Mouse (Mus musculus): ENCODE data around the gene Akp3.

Gene Akp3

DNA sequence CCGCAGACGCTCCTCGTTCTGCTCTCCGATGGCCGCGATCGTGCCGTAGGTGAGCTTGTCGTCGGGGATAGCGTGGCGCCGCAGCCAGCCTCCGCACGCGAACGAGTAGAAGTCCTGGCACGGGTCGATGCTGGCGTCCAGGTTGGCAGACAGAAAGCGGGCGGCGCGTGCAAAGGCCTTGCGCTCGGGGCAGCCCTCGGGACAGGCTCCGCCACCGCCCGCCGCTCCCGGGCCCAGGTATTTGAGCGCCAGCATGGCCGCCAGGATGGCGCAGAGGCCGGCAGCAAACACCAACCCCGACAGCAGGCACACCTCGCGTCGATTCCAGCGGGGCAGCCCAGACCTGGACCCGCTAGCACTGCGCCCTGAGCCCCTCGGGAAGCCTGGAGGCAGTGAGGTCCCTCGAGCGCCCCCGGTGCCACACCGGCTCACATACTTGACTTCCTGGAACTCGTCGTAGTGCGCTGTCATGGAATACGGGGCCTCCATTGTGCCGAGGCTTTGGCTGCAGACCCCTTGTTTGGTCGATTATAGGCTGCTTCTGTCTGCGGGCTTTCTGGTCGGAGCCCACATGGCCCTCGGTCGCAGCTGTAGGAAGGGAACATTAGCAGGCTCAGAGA is 29.8 kb downstream of the Akp3 start:
- no peak for DNase-seq (ENCODE audit: low read depth)

DNA sequence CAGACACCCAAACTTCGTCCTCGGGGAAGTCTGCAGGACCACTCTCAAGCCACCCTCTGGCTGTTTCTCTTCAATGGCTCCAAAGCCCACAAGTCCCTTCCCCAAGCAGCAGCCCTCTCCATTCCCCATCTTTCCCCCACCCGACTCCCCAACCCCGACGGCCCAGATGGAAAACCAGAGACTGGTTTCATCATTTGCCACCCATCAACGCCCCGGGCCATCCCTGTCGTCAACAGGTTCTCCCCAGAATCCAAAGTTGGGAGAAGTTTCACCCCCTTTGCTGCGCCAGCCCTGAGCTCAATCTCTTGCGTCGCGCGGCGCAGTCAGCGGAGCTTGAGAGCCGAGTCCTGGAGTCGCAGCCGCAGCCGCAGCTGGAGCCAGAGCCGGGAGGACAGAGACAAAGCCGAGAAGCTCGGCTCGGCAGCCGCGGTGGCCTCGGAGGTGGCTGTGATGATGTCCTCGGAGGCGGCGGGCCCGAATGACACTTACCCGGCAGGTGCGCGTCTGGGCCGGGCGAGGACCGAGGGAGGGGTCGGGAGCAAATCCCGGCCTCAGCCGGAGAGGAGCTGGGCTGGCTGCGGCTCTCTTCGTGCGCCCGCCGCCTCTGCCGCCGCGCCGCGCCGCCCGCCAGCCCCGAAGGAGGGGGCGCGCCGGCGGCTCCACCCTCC is 30.9 kb downstream of the Akp3 start:
- DNase-seq (ENCODE audit: low read depth) = no peak

DNA sequence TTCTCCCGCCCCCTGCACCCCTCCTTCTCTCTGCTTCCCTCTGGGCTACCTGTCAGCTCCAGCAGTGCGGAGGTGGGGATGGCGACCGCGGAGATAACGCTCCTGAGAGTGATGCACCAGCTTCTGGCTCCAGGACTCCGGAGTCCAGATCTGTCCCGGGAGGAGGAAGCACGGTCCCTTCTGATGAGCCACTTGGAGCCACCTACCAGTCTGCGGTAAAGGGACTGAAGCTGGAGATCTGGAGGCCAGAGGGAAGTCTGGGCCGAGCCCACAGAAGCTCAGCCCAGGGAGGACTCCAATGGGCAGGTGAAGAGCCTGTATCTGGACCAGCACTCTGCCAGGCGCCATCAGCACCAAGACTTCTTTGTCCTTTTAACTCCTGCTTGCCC is 31.4 kb downstream of the Akp3 start, which contains the start of gene Ecel1:
Gene Ecel1 (minus strand): TSS at position 323 of the 389 bp plus-strand sequence.
- no peak for DNase-seq (ENCODE audit: low read depth)

DNA sequence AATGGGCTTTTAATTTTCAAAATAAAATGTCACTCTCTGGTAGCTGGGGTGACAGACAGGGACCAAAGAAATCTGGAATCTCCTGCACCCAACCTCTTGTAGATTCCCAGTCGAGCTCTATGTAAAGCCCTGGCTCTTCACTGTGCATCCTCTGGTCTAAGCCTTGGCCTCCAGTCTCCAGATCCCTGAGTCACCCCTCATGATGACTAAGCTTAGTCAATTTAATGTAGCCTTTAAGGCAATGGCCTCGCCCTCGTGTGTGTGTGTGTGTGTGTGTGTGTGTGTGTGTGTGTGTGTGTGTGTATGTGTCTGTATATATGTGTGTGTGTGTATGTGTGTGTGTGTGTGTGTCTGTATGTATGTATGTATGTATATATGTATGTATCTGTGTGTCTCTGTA is 34.6 kb downstream of the Akp3 start:
- DNase-seq (ENCODE audit: low read depth) = no peak

DNA sequence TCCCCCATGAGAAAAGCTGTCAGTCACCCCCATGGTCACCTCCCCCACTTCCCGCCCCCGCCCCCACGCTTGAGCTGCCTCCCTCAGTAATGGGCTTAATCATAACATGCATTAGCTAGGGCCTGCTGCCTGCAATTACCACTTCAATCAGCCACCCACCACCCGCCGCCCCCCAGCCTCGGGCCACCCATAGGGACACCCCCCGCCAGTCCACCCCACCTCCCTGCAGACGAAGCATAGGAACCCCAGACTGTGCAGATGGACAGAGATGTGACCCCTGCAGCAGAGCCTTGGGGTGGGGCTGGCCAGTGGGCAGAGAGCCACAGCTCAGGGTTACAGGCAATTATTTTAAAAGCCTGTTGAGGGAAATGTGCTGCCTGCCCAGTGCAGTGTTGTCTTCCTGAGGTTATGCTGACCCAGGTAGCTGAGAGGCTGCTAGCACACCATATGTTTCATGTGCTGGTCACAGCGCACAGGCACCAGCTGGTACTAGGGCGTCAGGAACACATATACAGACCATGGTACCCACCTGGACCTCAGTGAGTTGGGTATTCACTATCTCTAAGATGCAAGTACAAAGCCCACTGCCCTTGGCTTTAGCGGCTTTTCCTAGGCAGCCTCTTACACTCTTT is 39.5 kb downstream of the Akp3 start:
- no peak for DNase-seq (ENCODE audit: low read depth)

DNA sequence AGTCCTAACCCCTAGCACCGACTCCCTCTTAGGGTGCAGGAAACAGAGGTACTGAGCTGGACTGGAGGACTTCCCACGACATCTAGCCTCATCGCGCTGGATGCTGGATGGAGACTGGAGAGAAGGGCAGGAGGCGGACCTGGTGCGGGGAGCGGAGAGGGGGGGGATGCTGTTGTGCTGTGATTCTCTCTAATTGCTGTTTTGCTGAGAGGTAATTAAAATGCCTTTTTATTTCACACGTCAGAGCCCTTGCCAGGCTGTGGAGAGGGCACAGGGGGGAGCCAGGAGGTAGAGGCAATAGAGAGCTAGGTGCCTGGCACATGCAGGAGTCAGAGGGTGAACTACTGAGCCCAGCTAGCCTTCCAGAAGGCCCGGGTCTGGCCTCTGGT is 40.0 kb downstream of the Akp3 start:
- no peak for DNase-seq (ENCODE audit: low read depth)

DNA sequence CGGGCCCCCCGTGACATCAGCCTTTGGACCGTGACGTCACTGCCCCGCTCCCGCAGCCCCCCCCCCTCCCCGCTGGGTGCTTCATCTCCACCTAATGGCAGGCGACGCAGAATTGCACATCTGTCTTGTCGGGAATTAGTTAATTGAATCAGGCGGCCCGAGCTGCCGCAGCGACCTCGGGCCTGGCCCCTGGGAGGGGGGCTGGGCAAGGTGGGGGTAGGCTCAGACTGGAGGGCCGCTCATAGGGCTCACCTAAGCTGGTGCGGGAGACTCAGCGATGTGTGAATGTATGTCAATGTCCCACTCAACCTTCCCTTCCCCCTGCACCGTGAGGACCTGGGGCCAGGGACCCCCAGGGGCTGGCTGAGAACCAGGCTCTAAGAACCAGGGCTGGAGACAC is 45.7 kb downstream of the Akp3 start:
- DNase-seq (ENCODE audit: low read depth) = no peak

DNA sequence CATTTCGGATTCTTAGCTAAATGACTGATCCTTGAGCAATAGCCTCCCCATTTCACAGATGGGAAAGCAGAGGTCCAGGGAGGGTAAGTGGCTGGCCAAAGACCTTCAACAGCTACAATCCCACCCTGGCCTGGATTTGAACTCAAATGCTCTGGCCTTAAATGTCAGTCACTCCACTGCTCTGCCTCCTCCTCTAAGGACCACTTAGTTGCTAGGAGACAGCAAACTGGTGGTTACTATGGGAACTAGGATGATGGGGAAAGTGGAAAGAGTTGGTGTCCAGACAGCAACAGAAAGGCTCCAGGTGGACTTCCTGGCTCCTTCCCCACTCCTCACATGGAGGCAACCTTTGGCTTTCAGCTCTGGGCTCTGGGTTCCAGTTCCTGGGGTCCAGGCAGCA is 46.5 kb downstream of the Akp3 start:
- DNase-seq (ENCODE audit: low read depth) = no peak

DNA sequence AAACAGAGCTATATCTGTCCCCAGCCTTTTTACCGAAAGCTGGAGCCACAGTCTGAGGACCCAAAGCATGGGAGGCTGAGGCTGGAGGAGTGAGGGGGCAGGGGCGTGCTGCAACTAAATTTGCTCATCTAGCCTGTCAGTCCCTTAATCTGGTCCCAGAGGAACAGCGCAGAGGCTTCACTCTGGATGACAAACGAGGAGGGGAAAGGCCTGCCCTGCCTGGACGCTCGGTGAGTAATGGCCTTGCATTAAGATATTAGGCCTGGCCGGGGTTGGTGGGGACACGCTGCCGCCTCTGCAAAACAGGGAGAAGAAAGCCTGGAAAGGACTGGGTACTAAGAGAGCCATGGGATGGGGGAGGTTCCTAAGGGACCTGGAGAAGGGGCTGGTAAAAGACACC is 47.5 kb downstream of the Akp3 start:
- no peak for DNase-seq (ENCODE audit: low read depth)

DNA sequence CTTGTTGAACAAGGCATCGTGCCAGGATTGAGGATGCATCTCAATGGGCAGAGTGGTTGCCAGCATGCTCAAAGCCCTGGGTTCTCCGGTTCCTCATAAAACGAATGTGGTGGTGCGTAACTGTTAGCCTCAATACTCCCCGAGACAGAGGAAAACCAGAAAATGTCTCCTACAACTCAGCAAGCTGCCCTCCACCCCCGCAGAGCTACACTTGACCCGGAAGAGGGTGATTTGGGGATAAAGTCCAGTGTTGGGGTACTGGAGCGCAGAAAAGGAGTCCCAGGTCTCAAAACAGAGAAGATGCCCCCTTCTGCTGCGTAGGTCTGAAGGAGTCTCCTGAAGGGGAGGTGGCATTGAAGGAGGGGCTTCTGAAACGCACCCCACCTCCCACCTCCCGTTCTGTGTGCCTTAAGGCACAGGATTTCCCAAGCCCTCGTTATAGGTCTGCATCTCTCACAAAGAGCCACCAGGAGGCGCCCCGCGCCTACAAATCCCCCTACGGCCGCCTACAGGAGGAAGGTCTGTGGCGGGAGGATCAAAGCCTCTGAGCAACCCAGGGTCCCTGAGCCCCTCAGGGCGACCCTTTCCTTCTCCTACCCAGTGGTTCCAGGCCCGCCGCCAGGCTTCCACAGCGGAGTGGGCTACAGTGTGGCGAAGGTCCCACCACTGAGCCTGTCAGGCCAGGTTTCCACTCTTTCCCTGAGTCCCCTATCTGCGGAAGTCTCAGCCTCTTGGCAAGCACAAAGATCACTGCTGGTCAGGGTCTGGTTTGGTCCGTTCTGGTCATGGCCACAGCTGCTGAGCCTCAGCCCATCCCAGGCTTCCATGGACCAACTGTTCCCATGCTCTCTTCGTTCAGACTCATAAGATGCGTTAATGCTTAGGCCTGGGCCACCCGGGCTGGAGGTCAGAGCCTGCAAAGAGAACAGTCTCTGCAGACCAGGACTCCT is 49.5 kb downstream of the Akp3 start:
- DNase-seq (ENCODE audit: low read depth) = peak; percentile 61

DNA sequence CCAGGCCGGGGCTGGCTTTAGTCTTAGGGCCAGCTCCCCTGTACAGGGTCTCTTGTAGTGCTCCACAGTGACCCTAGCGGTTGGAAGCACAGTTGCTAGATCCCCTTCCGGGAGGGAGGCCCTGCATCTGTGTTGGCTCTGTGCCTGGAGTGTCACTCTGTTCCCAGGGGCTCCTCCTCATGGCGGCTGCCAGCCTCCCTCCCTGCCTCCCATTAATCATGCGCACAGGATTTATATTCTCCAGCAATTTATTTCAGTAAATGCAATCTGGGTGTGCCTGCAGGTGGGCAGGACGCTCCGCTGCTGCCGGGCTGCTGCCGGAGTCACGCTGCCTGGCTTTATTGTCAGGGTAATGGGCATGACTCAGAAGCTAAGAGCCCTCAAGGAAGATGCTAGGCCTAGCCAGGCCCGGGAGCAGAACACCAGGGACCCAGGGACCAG is 51.1 kb downstream of the Akp3 start:
- no peak for DNase-seq (ENCODE audit: low read depth)
